Mouse (Mus musculus) embryonic stem cell, embryonic (primary cell): ENCODE results near the gene Krtdap.
"Not testable (repeated sequence)": the region's sequence is repeated elsewhere in the genome, so short reads cannot be mapped to it uniquely, and the experiment has no call there.

ENCODE experiments used
- CTCF ChIA-PET, 4 experiments: fragments of 300-600 bp in 2 of 4; fragments of 350-600 bp in 2 of 4; sonication (Branson Sonifier 250); formaldehyde crosslinking; loops; one replicate each; lab custom pipeline; 2022; ENCODE audit warnings: inconsistent platforms in 2 of 4; lab: Charles Lee
- POLR2A ChIA-PET, 4 experiments: fragments of 300-600 bp in 2 of 4; fragments of 350-600 bp in 2 of 4; sonication (Branson Sonifier 250); formaldehyde crosslinking; loops; one replicate each; lab custom pipeline; 2022; ENCODE audit warnings: antibody characterized with exemption in 4 of 4, inconsistent platforms in 1 of 4; lab: Charles Lee

Krtdap gene

GRCm38 (mm10) chr7:30787377-30788022, at the start of gene Krtdap:
Gene Krtdap, plus strand, starts transcription at chr7:30787896.
- POLR2A ChIA-PET = interaction anchor here in 3 of 4 experiments (0.5 to 2.0 kb wide), 6 partner anchors 8 to 246 kb away, joined by 3 to 10 read pairs (median 4); no protein-coding TSS in a partner anchor

GRCm38 (mm10) chr7:30742570-30742969, 45.1 kb upstream of the Krtdap start:
- CTCF ChIA-PET = not testable (repeated sequence)

More at GRCm38 (mm10) chr7:30787377-30788022, at the start of gene Krtdap:
- CTCF ChIA-PET = interaction anchor here (0.5 to 2.2 kb wide), 11 partner anchors 10 to 308 kb away, joined by 3 to 11 read pairs (median 4); no protein-coding TSS in a partner anchor

GRCm38 (mm10) chr7:30743617-30744016, 44.1 kb upstream of the Krtdap start, which contains the start of gene Gapdhs:
Gene Gapdhs, minus strand, starts transcription at chr7:30743681.
- ChIA-PET POLR2A (interaction anchor here in 1 of 4 experiments (1.0 to 1.2 kb wide), 3 partner anchors 12 to 118 kb away, joined by 3 read pairs; partner anchors contain the start of gene Ffar1), CTCF (interaction anchor here (0.9 to 1.6 kb wide), 4 partner anchors 14 to 129 kb away, joined by 3 to 6 read pairs (median 3); no protein-coding TSS in a partner anchor)

More at GRCm38 (mm10) chr7:30742570-30742969, 45.1 kb upstream of the Krtdap start:
- POLR2A ChIA-PET = not testable (repeated sequence)

- CTCF ChIA-PET = interaction anchor here (0.6 to 1.6 kb wide), 5 partner anchors 13 to 129 kb away, joined by 3 to 6 read pairs (median 3); no protein-coding TSS in a partner anchor
- POLR2A ChIA-PET = interaction anchor here in 2 of 4 experiments (0.6 to 1.4 kb wide), 6 partner anchors 10 to 123 kb away, joined by 3 to 5 read pairs (median 3); partner anchors contain the start of gene Ffar1 (in 1 of the 2)
These were observed 43.6 kb upstream of the Krtdap start for GRCm38 (mm10) chr7:30744022-30744598.

- POLR2A ChIA-PET = interaction anchor here in 1 of 4 experiments (0.5 to 1.4 kb wide), 4 partner anchors 10 to 206 kb away, joined by 3 to 5 read pairs (median 4); no protein-coding TSS in a partner anchor
- CTCF ChIA-PET = interaction anchor here (0.5 to 2.2 kb wide), 16 partner anchors 8 to 331 kb away, joined by 3 to 6 read pairs (median 4); partner anchors contain the start of genes Fam187b (in 1 of the 4) and Tmem147 (in 1 of the 4)
These were observed 40.0 kb upstream of the Krtdap start for GRCm38 (mm10) chr7:30747525-30748204.

GRCm38 (mm10) chr7:30749824-30750606, 37.7 kb upstream of the Krtdap start:
- ChIA-PET POLR2A (interaction anchor here in 2 of 4 experiments (0.6 to 1.4 kb wide), 3 partner anchors 19 to 28 kb away, joined by 3 read pairs; no protein-coding TSS in a partner anchor), CTCF (interaction anchor here in 3 of 4 experiments (0.7 to 1.5 kb wide), 4 partner anchors 9 to 128 kb away, joined by 3 to 8 read pairs (median 4); no protein-coding TSS in a partner anchor)

- ChIA-PET POLR2A (interaction anchor here in 1 of 4 experiments (0.6 to 1.4 kb wide), 3 partner anchors 16 to 71 kb away, joined by 3 to 5 read pairs (median 3); no protein-coding TSS in a partner anchor), CTCF (interaction anchor here in 3 of 4 experiments (0.6 to 0.9 kb wide), 4 partner anchors 11 to 130 kb away, joined by 3 to 8 read pairs (median 4); no protein-coding TSS in a partner anchor)
These were observed 36.5 kb upstream of the Krtdap start, which contains the start of gene Sbsn for GRCm38 (mm10) chr7:30751086-30751669. Gene Sbsn, plus strand, starts transcription at chr7:30751471.

GRCm38 (mm10) chr7:30757001-30757400, 30.7 kb upstream of the Krtdap start:
- CTCF ChIA-PET = interaction anchor here in 3 of 4 experiments (0.6 to 2.4 kb wide), 14 partner anchors 9 to 557 kb away, joined by 3 to 13 read pairs (median 4); partner anchors contain the start of genes Fam187b (in 1 of the 3), Gapdhs (in 1 of the 3) and Tmem147 (in 1 of the 3)
- POLR2A ChIA-PET = interaction anchor here in 2 of 4 experiments (0.6 to 1.8 kb wide), 4 partner anchors 9 to 79 kb away, joined by 3 to 5 read pairs (median 4); no protein-coding TSS in a partner anchor

GRCm38 (mm10) chr7:30758853-30759252, 28.8 kb upstream of the Krtdap start:
- ChIA-PET CTCF (interaction anchor here (0.5 to 2.4 kb wide), 18 partner anchors 9 to 646 kb away, joined by 3 to 15 read pairs (median 4); partner anchors contain the start of gene Cox6b1 (in 1 of the 4)), POLR2A (interaction anchor here in 1 of 4 experiments (0.6 to 2.9 kb wide), 7 partner anchors 10 to 127 kb away, joined by 3 to 8 read pairs (median 4); no protein-coding TSS in a partner anchor)

GRCm38 (mm10) chr7:30761769-30762352, 25.8 kb upstream of the Krtdap start:
- ChIA-PET CTCF (interaction anchor here in 2 of 4 experiments (0.7 to 1.2 kb wide), 2 partner anchors 17 to 111 kb away, joined by 3 read pairs; no protein-coding TSS in a partner anchor), POLR2A (interaction anchor here in 1 of 4 experiments (0.6 kb wide), 1 partner anchor 156 kb away, joined by 3 read pairs; no protein-coding TSS in a partner anchor)

- ChIA-PET POLR2A (interaction anchor here in 1 of 4 experiments (0.6 kb wide), 1 partner anchor 227 kb away, joined by 4 read pairs; no protein-coding TSS in a partner anchor), CTCF (interaction anchor here in 3 of 4 experiments (0.6 to 1.0 kb wide), 4 partner anchors 7 to 223 kb away, joined by 3 read pairs; partner anchors contain the start of gene Fam187b (in 1 of the 3))
These were observed 24.2 kb upstream of the Krtdap start, which contains the start of gene Dmkn for GRCm38 (mm10) chr7:30763456-30763855. Gene Dmkn, plus strand, starts transcription at chr7:30763756.

GRCm38 (mm10) chr7:30765173-30765572, 22.5 kb upstream of the Krtdap start:
- ChIA-PET CTCF (interaction anchor here in 3 of 4 experiments (0.6 to 1.3 kb wide), 7 partner anchors 8 to 333 kb away, joined by 3 to 13 read pairs (median 4); partner anchors contain the start of genes Ffar2 (in 1 of the 3), Haus5 (in 1 of the 3) and Tmem147 (in 1 of the 3)), POLR2A (interaction anchor here in 1 of 4 experiments (1.6 kb wide), 1 partner anchor 21 kb away, joined by 3 read pairs; no protein-coding TSS in a partner anchor)

- ChIA-PET CTCF (interaction anchor here (0.5 to 1.4 kb wide), 20 partner anchors 10 to 430 kb away, joined by 3 to 16 read pairs (median 4); partner anchors contain the start of genes Fam187b (in 1 of the 4), Kirrel2 (in 1 of the 4), Lsr (in 1 of the 4) and Tmem147 (in 1 of the 4)), POLR2A (interaction anchor here in 3 of 4 experiments (0.5 to 1.6 kb wide), 6 partner anchors 22 to 401 kb away, joined by 3 to 7 read pairs (median 4); no protein-coding TSS in a partner anchor)
These were observed 21.3 kb upstream of the Krtdap start for GRCm38 (mm10) chr7:30766408-30766807.

- ChIA-PET CTCF (interaction anchor here in 2 of 4 experiments (0.6 to 1.4 kb wide), 7 partner anchors 8 to 437 kb away, joined by 3 to 8 read pairs (median 3); partner anchors contain the start of genes Fam187b (in 1 of the 2) and Usf2 (in 1 of the 2)), POLR2A (interaction anchor here (0.6 to 2.4 kb wide), 9 partner anchors 10 to 735 kb away, joined by 3 to 8 read pairs (median 3); no protein-coding TSS in a partner anchor)
These were observed 18.5 kb upstream of the Krtdap start for GRCm38 (mm10) chr7:30769236-30769635.
